Mouse (Mus musculus) limb, embryonic 10.5 days (tissue): Measurements from ENCODE around the gene Gm11627. TPM values are rescaled to one million over a fixed set of nuclear protein-coding genes. Genes with fewer than 3 reads are reported as not detected.
A peak's percentile ranks its signal among the peaks of the same experiment; 100 is the strongest.
"Not testable (repeated sequence)": the region's sequence is repeated elsewhere in the genome, so short reads cannot be mapped to it uniquely, and the experiment has no call there.

Experiments
- DNase-seq: peaks from one replicate; pipeline ENCODE4 v3.0.0-alpha.2; 2017; ENCODE audit warnings: low spot score
- H3K27ac ChIP-seq: fragments of 300-500 bp; sonication (generic); 2 replicates; pipeline ENCODE4 v1.5.1; 2016; ENCODE audit warnings: mild to moderate bottlenecking
- H3K27me3 ChIP-seq: fragments of 300-500 bp; sonication (generic); 2 replicates; pipeline ENCODE4 v1.6.1; 2016; ENCODE audit warnings: low read depth, mild to moderate bottlenecking; ENCODE audit not compliant: poor library complexity, severe bottlenecking
- H3K36me3 ChIP-seq: fragments of 300-500 bp; sonication (generic); 2 replicates; pipeline ENCODE4 v1.6.1; 2016; ENCODE audit warnings: mild to moderate bottlenecking, moderate library complexity
- H3K4me1 ChIP-seq: fragments of 300-500 bp; sonication (generic); 2 replicates; pipeline ENCODE4 v1.6.1; 2016
- H3K4me3 ChIP-seq: fragments of 300-500 bp; sonication (generic); 2 replicates; pipeline ENCODE4 v1.5.1; 2016; ENCODE audit warnings: mild to moderate bottlenecking, moderate library complexity
- H3K9me3 ChIP-seq: fragments of 300-500 bp; sonication (generic); replicated peaks from 2 replicates; pipeline ENCODE4 v1.6.1; 2016; ENCODE audit warnings: mild to moderate bottlenecking
- WGBS: fragments of 180-500 bp; shearing (Covaris S2); methylation state at CpG from one replicate; pipeline ENCODE4 v1.1.7; 2016; 5-methylcytosine and 5-hydroxymethylcytosine counted together
- polyA plus RNA-seq: library from polyadenylated mRNA; unstranded; fragments of >200 nt; fragmentation: Nextera tagmentation; extraction: Ambion mirVana; gene quantifications from 2 replicates; pipeline ENCODE4 v1.2.1, GENCODE M21; 2016

Gene Gm11627
- polyA plus RNA-seq, 1 experiment from 2014 or later, result 3.3 TPM

- H3K27ac ChIP-seq, result no peak overlapping the region
- no peaks in the 10 kb centered on the region for H3K4me1 ChIP-seq
- no peaks in the 10 kb centered on the region for H3K36me3 ChIP-seq
- H3K27me3 ChIP-seq, result no peaks in the 10 kb centered on the region
- no peak overlapping the region for H3K4me3 ChIP-seq
- H3K9me3 ChIP-seq, result no peaks in the 10 kb centered on the region
- no peak for DNase-seq
- 95% methylated on average over 15 of the region's 15 CpGs for WGBS
Measured at GRCm38 (mm10) chr11:102567723-102568122, 11.5 kb downstream of the Gm11627 start.

- 88% methylated on average over 6 of the region's 6 CpGs for WGBS
Measured at GRCm38 (mm10) chr11:102567157-102567556, 12.1 kb downstream of the Gm11627 start.

GRCm38 (mm10) chr11:102566290-102566689 is 13.0 kb downstream of the Gm11627 start:
- WGBS, result 100% methylated on average over 1 of the region's 1 CpGs

More at GRCm38 (mm10) chr11:102567157-102567556, 12.1 kb downstream of the Gm11627 start:
- Histone ChIP-seq H3K36me3 (no peaks in the 10 kb centered on the region), H3K9me3 (no peaks in the 10 kb centered on the region), H3K27me3 (no peaks in the 10 kb centered on the region), H3K27ac (no peak overlapping the region), H3K4me1 (no peaks in the 10 kb centered on the region), H3K4me3 (no peak overlapping the region)
- no peak for DNase-seq

GRCm38 (mm10) chr11:102565741-102566140 is 13.5 kb downstream of the Gm11627 start:
- Histone ChIP-seq H3K27me3 (no peaks in the 10 kb centered on the region), H3K4me3 (no peak overlapping the region), H3K4me1 (no peaks in the 10 kb centered on the region), H3K27ac (no peak overlapping the region), H3K36me3 (no peaks in the 10 kb centered on the region), H3K9me3 (no peaks in the 10 kb centered on the region)
- DNase-seq, result no peak

More at GRCm38 (mm10) chr11:102566290-102566689, 13.0 kb downstream of the Gm11627 start:
- Histone ChIP-seq H3K36me3 (no peaks in the 10 kb centered on the region), H3K27ac (no peak overlapping the region), H3K27me3 (no peaks in the 10 kb centered on the region), H3K9me3 (no peaks in the 10 kb centered on the region), H3K4me1 (no peaks in the 10 kb centered on the region), H3K4me3 (no peak overlapping the region)
- DNase-seq, result no peak

- not testable (repeated sequence) for DNase-seq, H3K27ac ChIP-seq, H3K36me3 ChIP-seq, H3K9me3 ChIP-seq, H3K4me1 ChIP-seq, H3K27me3 ChIP-seq, H3K4me3 ChIP-seq
- WGBS, result 82% methylated on average over 14 of the region's 14 CpGs
Measured at GRCm38 (mm10) chr11:102564952-102565671, 14.1 kb downstream of the Gm11627 start.

- peaks cover 18% of the 10 kb centered on the region for H3K4me1 ChIP-seq
- 90% methylated on average over 5 of the region's 5 CpGs for WGBS
- no peaks in the 10 kb centered on the region for H3K36me3 ChIP-seq
Measured at GRCm38 (mm10) chr11:102558704-102559103, 20.6 kb downstream of the Gm11627 start.

GRCm38 (mm10) chr11:102557386-102557785 is 21.9 kb downstream of the Gm11627 start:
- no peak for DNase-seq
- WGBS, result 95% methylated on average over 1 of the region's 1 CpGs
- no peak overlapping the region for H3K4me3 ChIP-seq
- no peaks in the 10 kb centered on the region for H3K36me3 ChIP-seq
- H3K9me3 ChIP-seq, result no peaks in the 10 kb centered on the region
- H3K27ac ChIP-seq, result no peak overlapping the region
- H3K4me1 ChIP-seq, result peaks cover 20% of the 10 kb centered on the region
- H3K27me3 ChIP-seq, result no peaks in the 10 kb centered on the region

More at GRCm38 (mm10) chr11:102558704-102559103, 20.6 kb downstream of the Gm11627 start:
- Histone ChIP-seq H3K27ac (no peak overlapping the region), H3K4me3 (no peak overlapping the region), H3K27me3 (no peaks in the 10 kb centered on the region), H3K9me3 (no peaks in the 10 kb centered on the region)
- no peak for DNase-seq

GRCm38 (mm10) chr11:102556716-102557074 is 22.6 kb downstream of the Gm11627 start:
- peak overlapping the region; percentile 98 for H3K27ac ChIP-seq
- WGBS, result 17% methylated on average over 3 of the region's 3 CpGs
- peaks cover 5% of the 10 kb centered on the region; the same call in 1 of the 2 replicates for H3K36me3 ChIP-seq
- peaks cover 20% of the 10 kb centered on the region for H3K4me1 ChIP-seq
- peak overlapping the region; percentile 92 for H3K4me3 ChIP-seq
- H3K27me3 ChIP-seq, result no peaks in the 10 kb centered on the region
- DNase-seq, result no peak
- no peaks in the 10 kb centered on the region for H3K9me3 ChIP-seq

- Histone ChIP-seq H3K4me3 (peak within 1 kb of the TSS; percentile 92), H3K4me1 (peaks cover 20% of the 10 kb centered on the region), H3K27ac (peak within 1 kb of the TSS; percentile 98), H3K9me3 (no peaks in the 10 kb centered on the region), H3K36me3 (peaks cover 8% of the 10 kb centered on the region; the same call in 1 of the 2 replicates), H3K27me3 (no peaks in the 10 kb centered on the region)
- DNase-seq, result peak; percentile 97
- WGBS, result under 1% methylated on average over 54 of the region's 55 CpGs
Measured at GRCm38 (mm10) chr11:102556031-102556715, 23.1 kb downstream of the Gm11627 start, which contains the start of gene Gpatch8. Gene Gpatch8, minus strand, starts transcription at chr11:102556392.

- no peak for DNase-seq
- H3K36me3 ChIP-seq, result peaks cover 12% of the 10 kb centered on the region; the same call in 1 of the 2 replicates
- peak overlapping the region; percentile 92 for H3K4me3 ChIP-seq
- H3K9me3 ChIP-seq, result no peaks in the 10 kb centered on the region
- H3K27ac ChIP-seq, result peak overlapping the region; percentile 98
- no peaks in the 10 kb centered on the region for H3K27me3 ChIP-seq
- peaks cover 20% of the 10 kb centered on the region for H3K4me1 ChIP-seq
- WGBS, result under 1% methylated on average over 39 of the region's 39 CpGs
Measured at GRCm38 (mm10) chr11:102555400-102556030, 23.7 kb downstream of the Gm11627 start.

GRCm38 (mm10) chr11:102552051-102552450 is 27.2 kb downstream of the Gm11627 start:
- no peak for DNase-seq
- H3K27ac ChIP-seq, result no peak overlapping the region
- 89% methylated on average over 3 of the region's 3 CpGs for WGBS
- no peak overlapping the region for H3K4me3 ChIP-seq
- H3K4me1 ChIP-seq, result peaks cover 19% of the 10 kb centered on the region
- H3K9me3 ChIP-seq, result no peaks in the 10 kb centered on the region
- no peaks in the 10 kb centered on the region for H3K27me3 ChIP-seq
- peaks cover 30% of the 10 kb centered on the region for H3K36me3 ChIP-seq

- H3K27ac ChIP-seq, result no peak overlapping the region
- H3K27me3 ChIP-seq, result no peaks in the 10 kb centered on the region
- H3K4me3 ChIP-seq, result no peak overlapping the region
- H3K4me1 ChIP-seq, result peaks cover 15% of the 10 kb centered on the region
- peaks cover 38% of the 10 kb centered on the region for H3K36me3 ChIP-seq
- DNase-seq, result no peak
- no peaks in the 10 kb centered on the region for H3K9me3 ChIP-seq
Measured at GRCm38 (mm10) chr11:102551176-102551575, 28.1 kb downstream of the Gm11627 start.

- WGBS, result 93% methylated on average over 5 of the region's 5 CpGs
- Histone ChIP-seq H3K4me3 (no peak overlapping the region), H3K9me3 (no peaks in the 10 kb centered on the region)
Measured at GRCm38 (mm10) chr11:102541471-102541870, 37.8 kb downstream of the Gm11627 start.

More at GRCm38 (mm10) chr11:102541471-102541870, 37.8 kb downstream of the Gm11627 start:
- Histone ChIP-seq H3K36me3 (peaks cover 48% of the 10 kb centered on the region), H3K27me3 (no peaks in the 10 kb centered on the region), H3K27ac (no peak overlapping the region), H3K4me1 (no peaks in the 10 kb centered on the region; the same call in 1 of the 2 replicates)
- no peak for DNase-seq
